Mouse (Mus musculus): Measurements from ENCODE around the gene Pfdn6. TPM values are rescaled to one million over a fixed set of nuclear protein-coding genes. Genes with fewer than 3 reads are reported as not detected.

The Pfdn6 gene
- polyA plus RNA-seq (2012; rRNA removed), result 45.7 and 46.0 TPM in 2 replicates

GRCm38 (mm10) chr17:33940206-33940805, at the start of gene Pfdn6, which contains the start of gene Wdr46:
Gene Pfdn6, minus strand, starts transcription at chr17:33940343.
Gene Wdr46, plus strand, starts transcription at chr17:33940660.

GRCm38 (mm10) chr17:33955555-33956214, 15.5 kb upstream of the Pfdn6 start, which contains the start of the genes Vps52 and Rps18:
Gene Vps52, plus strand, starts transcription at chr17:33955812.
Gene Rps18, minus strand, starts transcription at chr17:33956001.

GRCm38 (mm10) chr17:33951021-33951946, 11.1 kb upstream of the Pfdn6 start, which contains the start of gene B3galt4:
Gene B3galt4, minus strand, starts transcription at chr17:33951488.

GRCm38 (mm10) chr17:33929371-33930279, 10.5 kb downstream of the Pfdn6 start, which contains the start of gene Rgl2:
Gene Rgl2, plus strand, starts transcription at chr17:33929543.

GRCm38 (mm10) chr17:33915671-33916250, 24.4 kb downstream of the Pfdn6 start, which contains the start of the genes Tapbp and Zbtb22:
Gene Tapbp, plus strand, starts transcription at chr17:33915899.
Gene Zbtb22, plus strand, starts transcription at chr17:33915904.

GRCm38 (mm10) chr17:33909077-33909868, 30.9 kb downstream of the Pfdn6 start, which contains the start of gene Daxx:
Gene Daxx, plus strand, starts transcription at chr17:33909414.

GRCm38 (mm10) chr17:33904835-33905234, 35.3 kb downstream of the Pfdn6 start, which contains the start of gene Platr17:
Gene Platr17, plus strand, starts transcription at chr17:33905135.

GRCm38 (mm10) chr17:33890533-33891059, 49.5 kb downstream of the Pfdn6 start, which contains the start of gene Kifc1:
Gene Kifc1, minus strand, starts transcription at chr17:33890661.

Other genes starting within 250 kb of the Pfdn6 start
- gene March2, start 221.7 kb downstream of the Pfdn6 start, polyA plus RNA-seq (2012; rRNA removed), result 124 and 134 TPM in 2 replicates
- 86.1 and 92.3 TPM in 2 replicates for gene Rab11b, start 179.8 kb downstream of the Pfdn6 start, polyA plus RNA-seq (2012; rRNA removed)
- 51.8 and 56.4 TPM in 2 replicates for gene Angptl4, start 158.5 kb downstream of the Pfdn6 start, polyA plus RNA-seq (2012; rRNA removed)
- gene Kank3, start 129.8 kb downstream of the Pfdn6 start, polyA plus RNA-seq (2012; rRNA removed), result 15.8 and 17.2 TPM in 2 replicates
- 624 and 816 TPM in 2 replicates for gene Rps28, start 115.8 kb downstream of the Pfdn6 start, polyA plus RNA-seq (2012; rRNA removed)
- 189 and 197 TPM in 2 replicates for gene Ndufa7, start 115.8 kb downstream of the Pfdn6 start, polyA plus RNA-seq (2012; rRNA removed)
- 8.3 and 9.0 TPM in 2 replicates for gene Cd320, start 97.3 kb downstream of the Pfdn6 start, polyA plus RNA-seq (2012; rRNA removed)
- not detected in 2 replicates for gene Gm7029, start 66.5 kb downstream of the Pfdn6 start, polyA plus RNA-seq (2012; rRNA removed)
- gene Kifc1, start 49.7 kb downstream of the Pfdn6 start, polyA plus RNA-seq (2012; rRNA removed), result 19.2 and 21.8 TPM in 2 replicates
- 0.63 and 0.78 TPM in 2 replicates for gene Platr17, start 35.2 kb downstream of the Pfdn6 start, polyA plus RNA-seq (2012; rRNA removed)
- gene Daxx, start 30.9 kb downstream of the Pfdn6 start, polyA plus RNA-seq (2012; rRNA removed), result 17.5 and 19.5 TPM in 2 replicates
- gene Tapbp, start 24.4 kb downstream of the Pfdn6 start, polyA plus RNA-seq (2012; rRNA removed), result 19.7 and 21.7 TPM in 2 replicates
- gene Zbtb22, start 24.4 kb downstream of the Pfdn6 start, polyA plus RNA-seq (2012; rRNA removed), result 11.4 and 11.9 TPM in 2 replicates
- gene Rgl2, start 10.8 kb downstream of the Pfdn6 start, polyA plus RNA-seq (2012; rRNA removed), result 21.4 and 28.9 TPM in 2 replicates
- gene Wdr46, start 317 bp upstream of the Pfdn6 start, polyA plus RNA-seq (2012; rRNA removed), result 11.8 and 12.7 TPM in 2 replicates
- gene B3galt4, start 11.1 kb upstream of the Pfdn6 start, polyA plus RNA-seq (2012; rRNA removed), result 1.4 and 1.9 TPM in 2 replicates
- gene Vps52, start 15.5 kb upstream of the Pfdn6 start, polyA plus RNA-seq (2012; rRNA removed), result 15.0 and 17.0 TPM in 2 replicates
- 1,178 and 1,295 TPM in 2 replicates for gene Rps18, start 15.7 kb upstream of the Pfdn6 start, polyA plus RNA-seq (2012; rRNA removed)
- 340 and 427 TPM in 2 replicates for gene H2-K1, start 60.0 kb upstream of the Pfdn6 start, polyA plus RNA-seq (2012; rRNA removed)
- gene Ring1, start 84.3 kb upstream of the Pfdn6 start, polyA plus RNA-seq (2012; rRNA removed), result 12.5 and 18.5 TPM in 2 replicates
- gene H2-Ke6, start 87.7 kb upstream of the Pfdn6 start, polyA plus RNA-seq (2012; rRNA removed), result 51.8 and 62.7 TPM in 2 replicates
- gene Slc39a7, start 91.3 kb upstream of the Pfdn6 start, polyA plus RNA-seq (2012; rRNA removed), result 42.7 and 48.3 TPM in 2 replicates
- 18.5 and 21.0 TPM in 2 replicates for gene Rxrb, start 91.5 kb upstream of the Pfdn6 start, polyA plus RNA-seq (2012; rRNA removed)
- gene Col11a2, start 99.1 kb upstream of the Pfdn6 start, polyA plus RNA-seq (2012; rRNA removed), result 0.48 and 0.67 TPM in 2 replicates
- 0.81 and 1.1 TPM in 2 replicates for gene H2-Oa, start 152.0 kb upstream of the Pfdn6 start, polyA plus RNA-seq (2012; rRNA removed)
- gene H2-DMa, start 179.2 kb upstream of the Pfdn6 start, polyA plus RNA-seq (2012; rRNA removed), result 4.5 and 5.3 TPM in 2 replicates
- gene Brd2, start 182.3 kb upstream of the Pfdn6 start, polyA plus RNA-seq (2012; rRNA removed), result 45.0 and 46.4 TPM in 2 replicates
- 0.83 and 0.86 TPM in 2 replicates for gene H2-DMb2, start 203.0 kb upstream of the Pfdn6 start, polyA plus RNA-seq (2012; rRNA removed)
- 2.5 and 2.6 TPM in 2 replicates for gene H2-DMb1, start 212.7 kb upstream of the Pfdn6 start, polyA plus RNA-seq (2012; rRNA removed)
- 8.9 and 10.8 TPM in 2 replicates for gene Tap1, start 247.2 kb upstream of the Pfdn6 start, polyA plus RNA-seq (2012; rRNA removed)
- gene Psmb9, start 247.4 kb upstream of the Pfdn6 start, polyA plus RNA-seq (2012; rRNA removed), result 14.2 and 19.7 TPM in 2 replicates

Data from liver, embryonic 18 days (tissue).